Mouse (Mus musculus) erythroblast, embryonic 14.5 days (primary cell): Measurements from ENCODE around the gene Gm10358. TPM values are rescaled to one million over a fixed set of nuclear protein-coding genes. Genes with fewer than 3 reads are reported as not detected.
"Not testable (repeated sequence)": the region's sequence is repeated elsewhere in the genome, so short reads cannot be mapped to it uniquely, and the experiment has no call there.

Experiments used
- H3K27me3 ChIP-seq: 2 replicates; pipeline ENCODE4 v1.6.1; 2012; ENCODE audit warnings: inconsistent platforms; ENCODE audit not compliant: control insufficient read depth
- H3K36me3 ChIP-seq: 2 replicates; pipeline ENCODE4 v1.6.1; 2012; ENCODE audit warnings: mild to moderate bottlenecking, inconsistent platforms; ENCODE audit not compliant: control insufficient read depth
- H3K4me1 ChIP-seq: 2 replicates; pipeline ENCODE4 v1.6.1; 2012; ENCODE audit warnings: inconsistent platforms; ENCODE audit not compliant: control insufficient read depth
- H3K4me3 ChIP-seq: replicated peaks from 2 replicates; pipeline ENCODE3; 2012; ENCODE audit warnings: moderate library complexity, mild to moderate bottlenecking, inconsistent platforms
- H3K9me3 ChIP-seq: 2 replicates; pipeline ENCODE4 v1.6.1; 2012; ENCODE audit warnings: low read length, inconsistent platforms, mixed read lengths; ENCODE audit not compliant: control insufficient read depth
- GATA1 ChIP-seq: IDR thresholded peaks from 2 replicates; pipeline ENCODE4 v1.6.1; 2012; ENCODE audit warnings: low read length, inconsistent platforms, mixed read lengths
- TAL1 ChIP-seq: IDR thresholded peaks from 3 replicates; pipeline ENCODE4 v1.6.1; 2012; ENCODE audit warnings: low read length, inconsistent platforms, mixed read lengths
- polyA plus RNA-seq: library from polyadenylated mRNA; stranded (reverse); fragments of >175 nt; gene quantifications from 2 replicates; pipeline ENCODE4 v1.2.3, GENCODE M21; 2012

Gene Gm10358
- not detected in 2 replicates for polyA plus RNA-seq

DNA sequence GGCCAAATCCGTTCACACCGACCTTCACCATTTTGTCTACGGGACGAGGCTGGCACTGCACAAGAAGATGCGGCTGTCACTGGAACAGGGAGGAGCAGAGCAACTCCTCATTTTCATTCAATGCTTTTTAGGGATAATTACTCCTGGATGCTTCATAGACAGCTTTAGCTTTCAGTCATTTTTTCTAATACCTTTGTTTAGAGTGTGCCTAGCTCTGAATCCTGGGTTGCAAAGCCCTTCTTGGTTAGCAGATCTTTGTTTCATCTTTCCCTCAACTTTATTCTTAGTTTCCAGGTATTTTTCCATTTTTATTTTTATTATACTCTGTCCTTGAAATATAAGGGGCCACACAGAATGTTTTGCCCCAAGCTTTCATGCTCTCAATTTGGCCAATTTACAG, at the start of gene Gm10358:
Gene Gm10358 (minus strand): TSS at position 101 of the 400 bp plus-strand sequence.
- Histone ChIP-seq H3K27me3 (no peaks in the 10 kb centered on the region), H3K4me1 (no peaks in the 10 kb centered on the region), H3K36me3 (no peaks in the 10 kb centered on the region), H3K4me3 (no peak within 1 kb of the TSS), H3K9me3 (no peaks in the 10 kb centered on the region)
- TF ChIP-seq GATA1 (no peak), TAL1 (no peak)

DNA sequence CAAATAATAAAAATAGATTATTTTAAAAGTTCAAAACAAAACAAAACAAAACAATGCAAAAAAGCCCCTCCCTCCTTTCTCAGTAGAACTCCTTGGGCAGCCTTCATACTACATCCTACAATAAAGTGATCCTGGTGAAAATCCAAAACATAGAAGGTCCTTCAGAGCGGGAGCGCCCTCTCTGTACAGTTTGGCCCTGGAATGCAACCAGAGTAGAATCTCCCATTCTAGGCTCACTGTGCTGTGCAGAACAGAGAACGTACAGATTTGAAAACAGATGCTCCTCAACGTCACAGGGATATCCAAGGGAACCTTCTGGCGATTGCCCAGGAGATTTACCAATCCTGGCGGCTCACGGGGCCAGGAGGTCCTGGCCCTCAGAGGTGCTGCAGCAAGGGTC, 42.0 kb upstream of the Gm10358 start, which contains the start of gene Iqcm:
Gene Iqcm (plus strand): TSS at position 301 of the 400 bp plus-strand sequence.
- H3K4me3 ChIP-seq: no peak within 1 kb of the TSS
- H3K27me3 ChIP-seq: no peaks in the 10 kb centered on the region
- TF ChIP-seq TAL1 (no peak), GATA1 (no peak)
- H3K4me1 ChIP-seq: no peaks in the 10 kb centered on the region
- H3K9me3 ChIP-seq: peaks cover 19% of the 10 kb centered on the region
- no peaks in the 10 kb centered on the region for H3K36me3 ChIP-seq

DNA sequence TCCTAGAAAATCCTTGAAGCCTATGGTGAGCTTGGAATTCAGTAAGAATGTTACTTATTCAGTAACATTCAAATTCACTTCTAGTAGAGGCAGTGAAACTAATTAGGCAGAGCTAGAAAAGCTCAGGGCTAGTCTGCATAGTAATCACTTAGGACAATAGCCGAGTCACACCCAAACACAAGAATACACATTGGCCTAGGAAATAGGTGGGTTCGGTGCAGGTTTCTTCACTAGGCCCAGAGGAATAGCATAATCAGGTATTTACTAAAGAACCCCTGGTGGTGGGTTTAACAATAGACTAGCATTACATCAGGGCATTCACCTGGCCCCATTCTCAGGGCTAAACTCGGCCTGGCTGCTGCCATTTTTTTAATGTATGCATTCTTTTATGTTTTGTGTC, 9.3 kb upstream of the Gm10358 start:
- H3K4me1 ChIP-seq, H3K9me3 ChIP-seq, H3K36me3 ChIP-seq, H3K27me3 ChIP-seq, H3K4me3 ChIP-seq: not testable (repeated sequence)

DNA sequence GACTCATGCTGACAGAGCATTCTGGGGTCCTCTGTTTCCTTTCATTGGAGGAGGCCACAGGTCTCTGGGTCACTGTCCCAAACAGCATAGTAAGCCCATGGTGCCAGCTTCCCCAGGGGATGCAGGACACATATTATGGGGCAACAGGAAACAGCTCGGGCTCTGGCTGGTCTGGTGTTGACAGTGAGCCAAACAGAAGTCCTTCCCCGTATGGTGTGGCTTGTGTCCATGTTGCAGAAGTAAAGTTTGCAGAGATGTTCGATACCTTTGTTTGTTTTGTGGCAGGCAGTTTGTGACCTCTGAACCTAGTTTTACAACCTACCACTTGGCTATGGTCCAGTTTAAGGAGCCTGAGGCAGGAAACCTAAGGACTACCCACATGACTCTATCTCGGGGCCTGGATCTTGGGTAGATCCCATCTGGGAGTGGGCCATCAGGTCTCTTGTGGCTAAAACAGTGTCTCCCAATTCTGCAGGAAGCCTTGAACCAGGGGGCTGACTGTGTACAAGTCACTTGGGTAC, 21.6 kb downstream of the Gm10358 start:
- H3K36me3 ChIP-seq: no peaks in the 10 kb centered on the region
- TF ChIP-seq GATA1: no peak
- TF ChIP-seq TAL1: no peak
- no peaks in the 10 kb centered on the region for H3K4me1 ChIP-seq
- H3K4me3 ChIP-seq: no peak overlapping the region
- no peaks in the 10 kb centered on the region for H3K27me3 ChIP-seq
- H3K9me3 ChIP-seq: peaks cover 23% of the 10 kb centered on the region

DNA sequence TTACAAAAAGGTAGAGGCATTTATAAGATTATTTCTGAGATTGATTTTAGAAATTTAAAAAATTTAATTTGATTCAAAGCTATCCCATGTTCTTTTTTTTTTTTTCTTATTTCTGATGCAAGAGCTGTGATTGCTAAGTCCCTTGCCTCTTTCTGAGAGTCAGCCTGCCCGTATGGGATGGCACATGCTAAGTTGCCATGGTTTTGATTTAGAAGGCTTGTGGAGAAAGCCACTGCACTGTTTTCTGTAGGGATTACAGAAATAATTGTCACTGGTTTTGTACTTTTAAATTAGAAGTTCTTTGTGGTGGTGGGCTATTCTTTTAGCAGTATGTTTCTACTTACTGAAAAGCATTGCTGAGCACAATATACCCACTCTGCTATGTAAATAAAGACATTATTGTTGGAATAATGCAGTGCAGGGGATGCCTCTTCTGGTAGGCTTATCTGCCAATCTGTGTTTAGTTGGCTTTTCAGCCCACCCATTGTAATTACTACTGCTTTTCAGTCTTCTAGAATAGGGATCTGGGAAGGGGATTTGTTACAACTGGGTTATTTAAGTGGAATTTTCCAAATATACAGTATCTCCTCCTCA, 30.8 kb downstream of the Gm10358 start:
- Histone ChIP-seq H3K36me3 (no peaks in the 10 kb centered on the region), H3K9me3 (no peaks in the 10 kb centered on the region), H3K4me3 (no peak overlapping the region), H3K27me3 (no peaks in the 10 kb centered on the region), H3K4me1 (no peaks in the 10 kb centered on the region)
- no peak for TF ChIP-seq GATA1
- no peak for TF ChIP-seq TAL1

DNA sequence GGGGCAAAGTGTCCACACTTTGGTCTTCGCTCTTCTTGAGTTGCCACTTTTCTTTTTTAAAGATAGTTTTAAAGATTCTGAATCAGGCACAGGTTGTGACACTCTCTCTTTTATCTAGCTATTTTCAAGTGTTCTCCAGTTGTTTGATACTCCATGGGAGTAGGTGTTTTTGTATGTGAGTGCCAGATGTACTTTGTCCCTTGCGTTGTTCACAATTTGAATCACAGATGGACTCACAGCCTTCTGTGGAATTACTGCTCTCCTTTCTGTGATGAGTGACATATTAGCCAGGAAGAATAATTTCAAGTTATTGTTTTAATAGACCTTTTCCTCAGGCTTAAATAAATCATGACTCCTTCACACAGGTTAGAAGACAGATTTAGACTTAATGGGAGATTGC, 34.4 kb downstream of the Gm10358 start:
- Histone ChIP-seq H3K9me3 (no peaks in the 10 kb centered on the region; the same call in 1 of the 2 replicates), H3K4me3 (no peak overlapping the region), H3K36me3 (no peaks in the 10 kb centered on the region), H3K4me1 (no peaks in the 10 kb centered on the region), H3K27me3 (no peaks in the 10 kb centered on the region)
- TF ChIP-seq TAL1 (no peak), GATA1 (no peak)

Other genes starting within 250 kb of the Gm10358 start
- not detected in 2 replicates for gene Rasd2, start 192.6 kb downstream of the Gm10358 start, polyA plus RNA-seq
- not detected in 2 replicates for gene Iqcm, start 42.1 kb upstream of the Gm10358 start, polyA plus RNA-seq